Mouse (Mus musculus) right cerebral cortex, postnatal 25 days (tissue): ENCODE measurements around the gene Faim2.

Experiments
- DNase-seq: peaks from one replicate; pipeline ENCODE4 v3.0.0; 2022

Gene Faim2

GRCm38 (mm10) chr15:99505324-99506095, 22.5 kb downstream of the Faim2 start:
- DNase-seq = no peak

- DNase-seq = no peak
Measured at GRCm38 (mm10) chr15:99503256-99503655, 24.7 kb downstream of the Faim2 start.

GRCm38 (mm10) chr15:99502311-99502831, 25.6 kb downstream of the Faim2 start:
- DNase-seq = no peak

GRCm38 (mm10) chr15:99501292-99502260, 26.4 kb downstream of the Faim2 start:
- peak; percentile 59 for DNase-seq

- no peak for DNase-seq
Measured at GRCm38 (mm10) chr15:99500320-99500719, 27.6 kb downstream of the Faim2 start.

- no peak for DNase-seq
Measured at GRCm38 (mm10) chr15:99499726-99500125, 28.2 kb downstream of the Faim2 start.

- DNase-seq = no peak
Measured at GRCm38 (mm10) chr15:99498781-99499180, 29.2 kb downstream of the Faim2 start.

- no peak for DNase-seq
Measured at GRCm38 (mm10) chr15:99498356-99498755, 29.6 kb downstream of the Faim2 start.

- DNase-seq = peak; percentile 47
Measured at GRCm38 (mm10) chr15:99497527-99498242, 30.3 kb downstream of the Faim2 start.

- DNase-seq = no peak
Measured at GRCm38 (mm10) chr15:99497061-99497460, 30.9 kb downstream of the Faim2 start.

- no peak for DNase-seq
Measured at GRCm38 (mm10) chr15:99484745-99485144, 43.2 kb downstream of the Faim2 start.

GRCm38 (mm10) chr15:99475814-99476213, 52.2 kb downstream of the Faim2 start:
- DNase-seq = no peak

GRCm38 (mm10) chr15:99474576-99474926, 53.4 kb downstream of the Faim2 start, which contains the start of gene Bcdin3d:
Bcdin3d (minus strand) TSS chr15:99474730.
- DNase-seq = peak; percentile 85

GRCm38 (mm10) chr15:99473801-99474575, 54.0 kb downstream of the Faim2 start:
- peak; percentile 48 for DNase-seq

- DNase-seq = no peak
Measured at GRCm38 (mm10) chr15:99472972-99473371, 55.0 kb downstream of the Faim2 start.

GRCm38 (mm10) chr15:99471677-99472063, 56.3 kb downstream of the Faim2 start:
- DNase-seq = no peak

- peak; percentile 34 for DNase-seq
Measured at GRCm38 (mm10) chr15:99470971-99471676, 56.8 kb downstream of the Faim2 start.

- no peak for DNase-seq
Measured at GRCm38 (mm10) chr15:99470224-99470761, 57.7 kb downstream of the Faim2 start.

- DNase-seq = no peak
Measured at GRCm38 (mm10) chr15:99469736-99470135, 58.2 kb downstream of the Faim2 start.

GRCm38 (mm10) chr15:99469067-99469466, 58.9 kb downstream of the Faim2 start:
- DNase-seq = peak; percentile 45

GRCm38 (mm10) chr15:99463194-99463593, 64.8 kb downstream of the Faim2 start:
- no peak for DNase-seq
